20 mouse cellular contexts compared by ENCODE assay signal in genomic region chr3:15574887-15575286, GRCm38 (mm10). TPM values are rescaled to one million over a fixed set of nuclear protein-coding genes. Genes with fewer than 3 reads are reported as not detected.
DNase-seq lines count a peak whose midpoint lies in the region; ATAC-seq and TF ChIP-seq lines count a peak whose summit lies in the region.
"Not testable (repeated sequence)": the region's sequence is repeated elsewhere in the genome, so short reads cannot be mapped to it uniquely, and the experiment has no call there.
"Had no signal": no experiment of that assay in that cellular context is flagged by ENCODE, and none has a peak within 500 bp of the region (broad histone marks: within the 10 kb centered on the region; RNA-seq: fewer than 3 reads in every experiment).

Gene Sirpb1b, minus strand, starts transcription at chr3:15575065.

- H3K4me1 ChIP-seq in bone marrow macrophage, adult 2 months (ENCODE audit: control insufficient read depth, insufficient read depth, low read length), result peaks cover 16% of the 10 kb centered on the region
- not testable (repeated sequence) for H3K4me1 ChIP-seq in liver, postnatal 0 days (ENCODE audit: insufficient read depth)

- not testable (repeated sequence) for H3K36me3 ChIP-seq in liver, postnatal 0 days (replicated peaks; ENCODE audit: insufficient read depth, low read length); macrophage (ENCODE audit: inconsistent target)

- H3K4me2 ChIP-seq in liver, postnatal 0 days (ENCODE audit: low read depth, low read length), result not testable (repeated sequence)

- no CpG with 5 or more reads among the region's 1 CpGs for WGBS in liver, postnatal 0 days (ENCODE audit: insufficient replicate concordance)
- WGBS in macrophage (ENCODE audit: missing documents), result no CpG with 5 or more reads among the region's 1 CpGs

- not testable (repeated sequence) for TF ChIP-seq POLR2A in bone marrow macrophage, adult 2 months (IDR thresholded peaks at IDR 0.05; ENCODE audit: borderline replicate concordance, low read depth, low read length)

- TF ChIP-seq EP300 in liver, postnatal 0 days (IDR thresholded peaks at IDR 0.05; ENCODE audit: low read depth), result not testable (repeated sequence)

- peak; percentile 88 for ATAC-seq in granulocyte monocyte progenitor cell, adult 5-6 weeks (replicated peaks; ENCODE audit: poor library complexity, severe bottlenecking)
- peak; percentile 55 for ATAC-seq in liver, postnatal 0 days
- peak; percentile 89 for ATAC-seq in megakaryocyte progenitor cell, adult 5-6 weeks (replicated peaks; ENCODE audit: poor library complexity)
- peak; percentile 84 for ATAC-seq in neutrophil, adult 5-6 weeks (ENCODE audit: extremely low read depth, insufficient number of reproducible peaks, low FRiP score, poor library complexity, severe bottlenecking)

- not testable (repeated sequence) for TF ChIP-seq CTCF in bone marrow macrophage, adult 2 months (IDR thresholded peaks at IDR 0.05; ENCODE audit: low read depth, low read length); liver, postnatal 0 days (IDR thresholded peaks at IDR 0.05; ENCODE audit: low read depth)

- peak within 1 kb of the TSS; percentile 93 for H3K27ac ChIP-seq in bone marrow macrophage, adult 2 months (ENCODE audit: insufficient read depth, low read depth, low read length)
- H3K27ac ChIP-seq in liver, postnatal 0 days (ENCODE audit: low read depth), result not testable (repeated sequence)
- peak within 1 kb of the TSS; percentile 74 for H3K27ac ChIP-seq in macrophage

- H3K9me3 ChIP-seq in liver, postnatal 0 days (ENCODE audit: low read length), result not testable (repeated sequence)

- H3K9ac ChIP-seq in liver, postnatal 0 days (replicated peaks), result not testable (repeated sequence)

- not testable (repeated sequence) for H3K27me3 ChIP-seq in liver, postnatal 0 days (ENCODE audit: insufficient read depth, low read length)

- H3K79me2 ChIP-seq in macrophage (ENCODE audit: inconsistent target), result not testable (repeated sequence)

- not testable (repeated sequence) for DNase-seq in liver, postnatal 0 days
- peak; percentile 36 for DNase-seq in lung, postnatal 25 days (ENCODE audit: low spot score)

- H3K4me3 ChIP-seq in bone marrow macrophage, adult 2 months (ENCODE audit: insufficient read depth, low read length), result peak within 1 kb of the TSS; percentile 17; the same call in 1 of the 2 replicates
- not testable (repeated sequence) for H3K4me3 ChIP-seq in liver, postnatal 0 days (ENCODE audit: low read depth, low read length); macrophage (ENCODE audit: inconsistent target)

RNA-seq across cellular contexts. Expression of gene Sirpb1b, which starts in this region (rescaled TPM):
- 46.8 and 49.4 TPM in 2 replicates for polyA plus RNA-seq in bone marrow macrophage, adult 2 months (2012; ENCODE audit: insufficient read depth, insufficient read length, missing spikeins)
- total RNA-seq in granulocyte monocyte progenitor cell, adult 5-6 weeks (2014; fragmentation: Nextera tagmentation), result not detected in 2 replicates
- 0.82 TPM in 1 of 2 replicates, not detected in the other for total RNA-seq in granulocyte monocyte progenitor cell, adult 5-6 weeks (2017)
- 0.59 and 0.94 TPM in 2 replicates for polyA plus RNA-seq in liver, postnatal 0 days (2015; fragmentation: Nextera tagmentation; extraction: Ambion mirVana)
- 1 to 10 TPM in 21 of 26 experiments, under 1 TPM in 2, not detected in 3; 0.37 to 6.4 (median 2.8) TPM for total RNA-seq in macrophage (2018; cell fraction: chromatin; rRNA removed)
- total RNA-seq in macrophage (2018; cell fraction: cytosol; rRNA removed), result 1 to 10 TPM; 1.1 to 6.6 (median 2.6) TPM
- total RNA-seq in macrophage (2018; cell fraction: nucleus; rRNA removed), result 10 to 100 TPM in 1 of 26 experiments, 1 to 10 TPM in 24, not detected in 1; 1.0 to 10.6 (median 5.7) TPM
- 1.8 to 4.7 TPM (median 2.3 TPM) in 3 replicates for polyA plus RNA-seq in macrophage (2018)
- 0.42 and 1.5 TPM in 2 replicates for total RNA-seq in megakaryocyte progenitor cell, adult 5-6 weeks (2015)
- 0.30 and 0.79 TPM in 2 replicates for total RNA-seq in megakaryocyte progenitor cell, adult 5-6 weeks (2017)
- total RNA-seq in neutrophil, adult 5-6 weeks (2017), result 173 and 213 TPM in 2 replicates
- total RNA-seq: adrenal gland, postnatal 25 days; ES-E14; forebrain, postnatal 0 days; MEL had no signal
- polyA plus RNA-seq: adrenal gland, adult 2 months; brain, embryonic 14.5 days; C2C12; cortical plate, adult 2 months; embryonic facial prominence, embryonic 10.5 days; embryonic facial prominence, embryonic 12.5 days; forebrain, embryonic 11.5 days; forebrain, embryonic 13.5 days; forebrain, embryonic 15.5 days; forebrain, postnatal 0 days had no signal

Comparison
In these comparisons a context has a peak if more than half of its experiments do, and no peak if none do; other contexts are left out.
1. RNA of gene Sirpb1b (total RNA-seq): 173 to 213 TPM in neutrophil, adult 5-6 weeks; 0.30 to 1.5 TPM in megakaryocyte progenitor cell, adult 5-6 weeks and 0.82 TPM in granulocyte monocyte progenitor cell, adult 5-6 weeks; every median in the first group is over 10 times any median in the second.
2. Peak in ATAC-seq in granulocyte monocyte progenitor cell, adult 5-6 weeks; RNA of the gene not detected or under 1 TPM.
3. Peak in ATAC-seq in liver, postnatal 0 days; RNA of the gene not detected or under 1 TPM.
4. Peak in every context shown above with its lines, with median percentiles within 50 percentile points of each other: ATAC-seq.